Mouse (Mus musculus): ENCODE data around the gene Esp24.
"Not testable (repeated sequence)": the region's sequence is repeated elsewhere in the genome, so short reads cannot be mapped to it uniquely, and the experiment has no call there.

Gene Esp24

DNA sequence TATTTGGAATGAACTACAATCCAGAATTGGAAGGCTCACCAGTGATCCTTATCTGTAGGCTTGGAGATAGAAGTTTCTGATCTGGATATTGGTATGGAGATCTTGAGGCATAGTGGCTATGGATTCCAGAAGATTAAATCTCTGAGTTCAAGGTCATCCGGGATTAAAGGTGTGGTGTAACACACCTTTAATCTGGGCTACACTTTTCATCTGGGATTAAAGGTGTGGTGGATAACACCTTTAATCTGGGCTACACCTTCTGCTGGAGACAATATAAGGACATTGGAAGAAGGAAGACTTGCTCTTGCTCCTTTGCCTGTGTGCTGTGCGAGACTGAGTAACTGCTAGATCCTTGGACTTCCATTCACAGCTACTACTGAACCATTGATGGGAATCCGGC lies at the start of gene Esp24:
Gene Esp24, plus strand, starts transcription at position 301 of the 400 bp plus-strand sequence.
- not testable (repeated sequence) for DNase-seq

DNA sequence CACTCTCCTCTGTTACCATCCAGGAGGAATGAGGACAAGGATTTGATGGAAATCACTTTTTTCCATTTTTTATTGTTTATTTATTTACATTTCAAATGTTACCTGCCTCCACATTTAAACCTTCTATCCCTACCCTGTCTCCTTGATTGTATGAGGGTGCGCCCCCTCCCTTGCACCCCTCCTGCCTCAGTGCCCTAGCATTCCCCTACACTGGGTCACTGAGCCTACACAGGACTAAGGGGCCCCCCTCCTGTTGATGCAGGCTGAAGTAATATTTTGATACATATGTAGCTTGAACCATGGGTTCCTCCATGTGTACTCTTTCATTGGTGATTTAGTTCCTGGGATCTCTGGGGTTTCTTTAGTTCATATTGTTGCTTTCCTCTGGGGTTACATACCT lies 26.6 kb upstream of the Esp24 start:
- no peak for DNase-seq

GRCm38 (mm10) chr17:39010675-39011638 lies 25.5 kb upstream of the Esp24 start:
- DNase-seq, result no peak

GRCm38 (mm10) chr17:39017184-39017583 lies 19.3 kb upstream of the Esp24 start:
- DNase-seq, result no peak

DNA sequence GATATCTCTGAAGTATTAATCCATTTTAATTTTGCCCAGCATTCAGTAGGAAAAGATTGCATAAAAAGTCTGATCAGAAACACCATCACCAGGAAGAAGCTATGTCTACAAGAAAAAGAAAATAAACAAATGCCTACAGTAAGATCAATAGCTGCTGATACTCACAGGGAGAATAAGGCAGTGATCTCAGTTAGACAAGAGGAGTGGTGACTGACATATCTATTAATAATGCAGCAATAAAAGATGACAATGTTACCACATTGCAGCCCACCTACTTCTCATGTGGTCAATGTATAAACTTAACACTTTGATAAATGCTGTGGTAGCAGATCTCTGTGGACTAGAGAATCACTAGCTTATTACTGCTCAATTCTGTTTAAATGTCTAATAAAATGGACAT lies 6.7 kb downstream of the Esp24 start, which contains the start of gene Gm21903:
Gene Gm21903, minus strand, starts transcription at position 101 of the 400 bp plus-strand sequence.
- DNase-seq, result no peak

- DNase-seq, result no peak
Observed at GRCm38 (mm10) chr17:39063641-39064040, 27.1 kb downstream of the Esp24 start.

GRCm38 (mm10) chr17:39076937-39077336 lies 40.4 kb downstream of the Esp24 start, which contains the start of gene Esp23:
Gene Esp23, minus strand, starts transcription at chr17:39077037.
- DNase-seq, result no peak

Measured in thymus, postnatal 14 days (tissue).